Mouse (Mus musculus) stomach, embryonic 14.5 days (tissue): ENCODE data around the gene Fyn. TPM values are rescaled to one million over a fixed set of nuclear protein-coding genes. Genes with fewer than 3 reads are reported as not detected.

Experiments used
- ATAC-seq: fragments of 200-750 bp; cut with Nextera tagmentation; 2 replicates; pipeline ENCODE4 v1.8.0; 2017; ENCODE audit warnings: low read depth, moderate TSS enrichment; ENCODE audit not compliant: insufficient number of reproducible peaks, insufficient read depth, low FRiP score
- H3K27ac ChIP-seq: fragments of 300-500 bp; sonication (generic); 2 replicates; pipeline ENCODE4 v1.5.1; 2014; ENCODE audit warnings: mild to moderate bottlenecking, low read length, moderate library complexity, mixed read lengths
- H3K27me3 ChIP-seq: fragments of 300-500 bp; sonication (generic); 2 replicates; pipeline ENCODE4 v1.6.1; 2014; ENCODE audit warnings: low read length, control low read depth, mixed read lengths; ENCODE audit not compliant: control insufficient read depth, insufficient read depth
- H3K36me3 ChIP-seq: fragments of 300-500 bp; sonication (generic); 2 replicates; pipeline ENCODE4 v1.6.1; 2014; ENCODE audit warnings: mild to moderate bottlenecking, control low read depth, low read length, moderate library complexity, mixed read lengths; ENCODE audit not compliant: control insufficient read depth, insufficient read depth
- H3K4me1 ChIP-seq: fragments of 300-500 bp; sonication (generic); 2 replicates; pipeline ENCODE4 v1.6.1; 2014; ENCODE audit warnings: low read length, control low read depth, mixed read lengths; ENCODE audit not compliant: control insufficient read depth, insufficient read depth
- H3K4me2 ChIP-seq: fragments of 300-500 bp; sonication (generic); replicated peaks from 2 replicates; pipeline ENCODE4 v1.6.1; 2014; ENCODE audit warnings: low read depth, low read length, control low read depth
- H3K4me3 ChIP-seq: fragments of 300-500 bp; sonication (generic); 2 replicates; pipeline ENCODE4 v1.5.1; 2014; ENCODE audit warnings: low read depth, low read length, control low read depth
- H3K9ac ChIP-seq: fragments of 300-500 bp; sonication (generic); replicated peaks from 2 replicates; pipeline ENCODE4 v1.6.1; 2014; ENCODE audit warnings: low read depth, mild to moderate bottlenecking, control low read depth, low read length, moderate library complexity, mixed read lengths
- H3K9me3 ChIP-seq: fragments of 300-500 bp; sonication (generic); 2 replicates; pipeline ENCODE4 v1.6.1; 2016; ENCODE audit warnings: low read depth, low read length, control low read depth; ENCODE audit not compliant: control insufficient read depth
- WGBS: fragments of 180-500 bp; shearing (Covaris S2); extraction: QIAGEN DNeasy Blood & Tissue Kit; methylation state at CpG from one replicate; pipeline ENCODE4 v1.1.7; 2014; 5-methylcytosine and 5-hydroxymethylcytosine counted together
- polyA plus RNA-seq: library from polyadenylated mRNA; unstranded; fragments of >200 nt; fragmentation: Nextera tagmentation; extraction: Ambion mirVana; gene quantifications from 2 replicates; pipeline ENCODE4 v1.2.1, GENCODE M21; 2014

Fyn gene
- polyA plus RNA-seq, 1 experiment from 2014 or later = 32.3 TPM

DNA sequence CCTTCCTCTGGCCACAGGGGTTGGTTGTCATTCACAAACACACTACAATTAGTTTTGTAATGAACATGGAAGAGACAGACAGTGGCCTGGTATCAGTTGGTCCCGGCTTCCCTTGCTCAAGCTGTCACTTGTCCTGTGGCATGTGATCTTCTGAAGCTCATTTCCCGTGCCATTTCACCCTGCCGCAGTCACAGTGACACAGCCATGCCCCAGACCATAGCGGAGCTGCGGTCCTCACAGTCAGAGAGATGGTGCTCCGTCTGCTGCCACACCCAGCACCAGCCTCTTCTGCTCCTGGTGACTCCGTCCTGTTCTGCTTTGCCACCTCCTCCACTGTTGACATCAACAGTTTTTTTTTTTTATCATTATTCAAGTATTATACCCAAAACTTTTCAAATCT lies 49.7 kb downstream of the Fyn start:
- Histone ChIP-seq H3K36me3 (no peaks in the 10 kb centered on the region), H3K4me1 (peaks cover 29% of the 10 kb centered on the region), H3K4me2 (no peak overlapping the region), H3K27ac (no peak overlapping the region), H3K9ac (no peak overlapping the region), H3K9me3 (no peaks in the 10 kb centered on the region), H3K4me3 (no peak overlapping the region), H3K27me3 (no peaks in the 10 kb centered on the region)
- 77% methylated on average over 7 of the region's 7 CpGs for WGBS
- ATAC-seq = no peak

DNA sequence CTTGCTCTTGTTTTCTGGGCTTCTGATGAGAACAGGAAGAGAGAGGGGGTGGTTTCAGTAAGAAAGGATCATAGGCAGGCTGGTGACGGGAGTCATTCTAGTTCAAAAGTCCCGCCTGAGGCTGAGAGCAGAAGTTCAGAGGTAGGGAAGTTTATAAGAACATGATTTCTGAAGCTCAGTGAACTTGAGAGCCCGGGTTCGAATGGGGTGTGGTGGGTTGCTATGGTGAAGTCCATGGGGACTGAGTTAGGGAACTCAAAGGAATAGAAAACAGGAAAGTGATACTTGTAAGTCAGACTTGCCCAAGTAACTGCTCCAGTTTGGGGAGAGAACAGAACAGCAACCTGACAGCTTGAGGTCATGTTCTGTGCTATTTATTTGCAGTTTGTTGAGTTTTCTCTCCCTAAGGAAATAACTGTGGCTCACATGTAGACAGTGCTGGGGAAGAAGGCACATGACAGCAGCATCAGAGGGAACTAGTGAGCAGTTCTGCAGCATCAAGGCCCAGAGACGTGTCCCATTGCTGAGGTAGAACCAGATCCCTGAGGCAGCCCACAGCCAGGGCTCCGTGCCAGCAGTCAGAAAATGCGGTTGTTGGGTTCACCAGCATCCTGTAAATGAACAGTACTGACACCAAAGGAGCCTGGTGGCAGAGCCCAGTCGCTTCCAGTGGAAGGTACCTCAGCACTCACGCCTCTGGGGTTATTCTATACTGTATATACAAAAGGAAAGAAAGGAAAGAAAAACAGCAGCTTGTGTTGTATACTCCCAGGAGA lies 52.4 kb downstream of the Fyn start:
- no peaks in the 10 kb centered on the region for H3K36me3 ChIP-seq
- no peak for ATAC-seq
- H3K9ac ChIP-seq = no peak overlapping the region
- H3K4me3 ChIP-seq = no peak overlapping the region
- no peaks in the 10 kb centered on the region for H3K27me3 ChIP-seq
- H3K9me3 ChIP-seq = no peaks in the 10 kb centered on the region
- H3K4me2 ChIP-seq = no peak overlapping the region
- H3K4me1 ChIP-seq = peaks cover 29% of the 10 kb centered on the region
- no peak overlapping the region for H3K27ac ChIP-seq
- 58% methylated on average over 9 of the region's 9 CpGs for WGBS

DNA sequence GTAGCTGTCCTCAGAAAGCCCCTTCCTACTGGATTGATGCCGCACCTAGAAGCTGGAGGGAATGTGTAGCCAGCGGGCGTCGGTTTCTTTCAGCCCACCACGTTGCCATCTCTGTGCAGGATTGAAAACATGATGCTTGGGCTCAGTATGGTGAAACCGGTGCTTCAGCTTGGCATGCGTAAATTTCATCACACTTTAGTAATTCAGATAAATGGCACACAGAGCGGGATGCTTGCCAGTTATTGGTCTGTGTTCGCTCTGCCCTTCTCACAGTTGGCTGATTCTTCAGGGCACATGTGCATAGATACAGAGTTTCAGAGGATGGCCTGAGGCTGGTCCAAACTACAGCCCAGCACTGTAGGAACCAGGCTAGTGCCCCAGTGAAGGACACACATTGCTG lies 53.1 kb downstream of the Fyn start:
- no peaks in the 10 kb centered on the region for H3K36me3 ChIP-seq
- H3K4me1 ChIP-seq = peaks cover 26% of the 10 kb centered on the region
- no peak for ATAC-seq
- H3K9ac ChIP-seq = no peak overlapping the region
- no peak overlapping the region for H3K4me3 ChIP-seq
- H3K4me2 ChIP-seq = no peak overlapping the region
- no peaks in the 10 kb centered on the region for H3K9me3 ChIP-seq
- no peak overlapping the region for H3K27ac ChIP-seq
- no peaks in the 10 kb centered on the region for H3K27me3 ChIP-seq
- WGBS = 86% methylated on average over 9 of the region's 9 CpGs

DNA sequence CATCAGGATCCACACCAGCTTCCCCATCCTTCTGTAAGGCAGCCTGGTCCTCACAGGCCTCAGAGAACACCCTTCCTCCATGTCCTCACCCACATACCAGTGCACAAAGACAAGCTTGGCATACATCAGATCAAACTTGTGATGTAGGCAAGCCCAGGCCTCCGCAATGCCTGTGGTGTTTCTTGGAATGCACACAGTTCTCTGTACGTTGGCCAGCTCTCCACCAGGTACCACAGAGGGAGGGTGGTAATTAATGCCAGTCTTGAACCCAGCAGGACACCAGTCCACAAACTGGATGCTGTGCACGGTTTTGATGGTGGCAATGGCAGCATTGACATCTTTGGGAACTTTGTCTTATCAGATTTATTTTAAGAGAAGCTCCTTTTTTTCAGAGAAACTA lies 56.0 kb downstream of the Fyn start:
- 87% methylated on average over 3 of the region's 3 CpGs for WGBS
- Histone ChIP-seq H3K9ac (no peak overlapping the region), H3K4me3 (no peak overlapping the region), H3K27ac (no peak overlapping the region), H3K9me3 (no peaks in the 10 kb centered on the region), H3K36me3 (no peaks in the 10 kb centered on the region), H3K4me1 (peaks cover 13% of the 10 kb centered on the region), H3K27me3 (no peaks in the 10 kb centered on the region), H3K4me2 (no peak overlapping the region)
- ATAC-seq = no peak

DNA sequence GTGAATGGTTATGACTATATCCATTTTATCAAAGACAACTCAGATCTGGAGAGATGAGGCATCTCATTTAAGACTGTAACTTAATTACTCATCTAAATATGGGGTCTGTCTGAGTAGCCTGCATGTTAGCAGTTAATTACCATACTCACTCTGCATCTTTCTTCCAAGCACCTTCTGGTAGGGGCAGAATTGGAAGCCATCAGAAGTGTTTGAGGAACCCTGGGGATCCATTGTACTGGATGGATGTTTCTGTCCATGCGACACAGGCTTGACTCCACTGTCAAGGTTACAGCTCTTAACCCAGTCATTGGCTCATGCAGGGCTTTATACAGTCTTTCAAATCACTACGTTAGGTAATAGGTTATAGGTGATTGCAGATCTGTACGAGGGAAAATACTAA lies 57.4 kb downstream of the Fyn start:
- no peaks in the 10 kb centered on the region for H3K36me3 ChIP-seq
- H3K4me2 ChIP-seq = no peak overlapping the region
- no peaks in the 10 kb centered on the region for H3K27me3 ChIP-seq
- peaks cover 7% of the 10 kb centered on the region; the same call in 1 of the 2 replicates for H3K4me1 ChIP-seq
- WGBS = 80% methylated on average over 3 of the region's 3 CpGs
- ATAC-seq = no peak
- no peak overlapping the region for H3K27ac ChIP-seq
- H3K9me3 ChIP-seq = no peaks in the 10 kb centered on the region
- H3K9ac ChIP-seq = no peak overlapping the region
- no peak overlapping the region for H3K4me3 ChIP-seq

DNA sequence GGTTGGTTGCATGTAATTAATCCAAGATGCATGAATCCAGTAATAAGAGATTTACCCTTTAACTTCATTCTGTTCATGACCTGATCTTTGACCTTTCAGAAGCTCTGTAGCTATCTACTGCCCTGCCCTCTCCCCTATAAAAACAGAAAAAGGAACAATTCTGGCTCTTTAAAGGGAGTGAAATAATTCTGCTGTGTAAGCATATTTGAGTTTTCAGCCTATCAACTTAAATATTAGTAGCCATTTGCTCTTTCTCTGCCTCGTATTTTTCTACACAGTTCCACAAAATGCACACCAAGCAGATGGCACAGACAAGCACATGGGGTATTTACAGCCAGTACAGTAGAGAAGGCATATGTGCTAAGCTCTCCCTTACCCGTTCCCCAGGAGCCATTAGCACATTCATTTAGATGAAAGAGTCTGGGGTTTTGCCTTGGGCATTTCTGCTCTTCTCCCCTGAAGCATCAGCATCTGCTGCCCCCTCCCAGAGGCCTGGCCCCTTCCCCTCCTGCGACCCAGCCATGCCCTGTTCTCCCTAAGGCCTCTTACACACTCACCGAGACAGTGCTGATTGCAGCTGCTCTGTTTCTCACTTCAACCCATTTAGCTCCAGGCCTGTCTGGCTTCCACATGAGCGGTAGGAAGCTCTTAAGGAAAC lies 58.3 kb downstream of the Fyn start:
- Histone ChIP-seq H3K4me1 (peaks cover 4% of the 10 kb centered on the region; the same call in 1 of the 2 replicates), H3K4me3 (no peak overlapping the region), H3K9ac (no peak overlapping the region), H3K36me3 (no peaks in the 10 kb centered on the region), H3K27me3 (no peaks in the 10 kb centered on the region), H3K9me3 (no peaks in the 10 kb centered on the region), H3K4me2 (no peak overlapping the region), H3K27ac (no peak overlapping the region)
- no peak for ATAC-seq
- WGBS = 44% methylated on average over 5 of the region's 5 CpGs

DNA sequence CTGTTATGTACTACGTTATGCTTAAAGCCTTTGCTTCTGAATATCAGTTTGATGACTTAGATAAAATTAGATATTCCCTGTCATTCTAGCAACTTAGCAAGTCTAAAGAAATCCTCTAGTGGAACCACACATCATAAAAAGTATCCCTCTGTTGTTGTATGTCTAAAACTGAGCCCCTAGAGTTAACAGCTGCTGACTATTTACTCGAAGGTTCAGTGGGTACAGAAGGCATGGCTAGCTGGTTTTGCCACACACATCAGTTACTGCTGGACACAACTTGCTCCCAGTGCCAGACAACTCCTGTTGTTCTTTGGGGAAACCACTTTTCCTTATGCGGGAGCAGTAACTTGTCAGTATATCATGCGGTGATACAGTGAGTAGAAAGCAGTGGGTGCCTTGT lies 61.0 kb downstream of the Fyn start:
- ATAC-seq = no peak
- Histone ChIP-seq H3K36me3 (no peaks in the 10 kb centered on the region), H3K9me3 (no peaks in the 10 kb centered on the region), H3K4me2 (no peak overlapping the region), H3K9ac (no peak overlapping the region), H3K4me3 (no peak overlapping the region), H3K27ac (no peak overlapping the region), H3K27me3 (no peaks in the 10 kb centered on the region), H3K4me1 (peaks cover 4% of the 10 kb centered on the region; the same call in 1 of the 2 replicates)
- 75% methylated on average over 4 of the region's 4 CpGs for WGBS

DNA sequence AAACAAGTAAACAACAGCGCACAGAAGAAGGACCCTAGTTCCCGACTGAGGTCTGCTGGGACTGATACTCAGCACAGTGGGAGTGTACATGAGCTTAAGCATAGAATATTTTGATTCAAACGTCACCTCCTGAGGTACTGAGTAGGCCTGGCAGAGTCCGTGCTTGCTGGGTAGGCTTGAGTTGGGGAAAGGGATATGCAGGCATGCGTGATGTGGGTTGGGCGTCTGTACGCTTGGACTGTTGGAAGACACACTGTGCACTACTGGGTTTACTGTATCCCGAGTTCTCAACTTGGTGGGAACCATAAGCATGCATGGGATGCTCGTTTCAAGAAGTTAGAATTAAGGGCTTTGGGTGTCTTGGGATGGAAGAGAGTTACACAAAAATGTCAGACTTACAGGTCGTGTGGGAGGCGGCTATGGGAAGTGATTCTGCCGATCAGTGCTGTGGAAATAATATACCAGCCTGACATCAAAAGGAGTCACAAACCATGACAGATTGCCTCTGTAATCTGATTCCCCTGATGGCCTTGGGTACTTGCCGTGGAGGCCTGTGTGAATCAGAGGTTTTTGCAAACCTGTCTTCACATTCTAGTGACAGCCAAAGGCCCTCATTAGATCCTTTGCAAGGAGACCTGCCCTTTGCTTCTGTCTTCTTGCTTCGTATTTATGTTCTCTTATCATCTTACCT lies 61.6 kb downstream of the Fyn start:
- H3K4me1 ChIP-seq = peaks cover 4% of the 10 kb centered on the region; the same call in 1 of the 2 replicates

More for the DNA sequence above, 61.6 kb downstream of the Fyn start:
- no peak overlapping the region for H3K27ac ChIP-seq
- H3K4me3 ChIP-seq = no peak overlapping the region
- H3K27me3 ChIP-seq = no peaks in the 10 kb centered on the region
- WGBS = 57% methylated on average over 14 of the region's 14 CpGs
- no peak overlapping the region for H3K4me2 ChIP-seq
- no peaks in the 10 kb centered on the region for H3K36me3 ChIP-seq
- no peaks in the 10 kb centered on the region for H3K9me3 ChIP-seq
- ATAC-seq = no peak
- H3K9ac ChIP-seq = no peak overlapping the region
